Mouse (Mus musculus) Muller cell, postnatal 12 days (primary cell): Measurements from ENCODE around the gene Rab35.

Experiments
- DNase-seq: peaks from one replicate; pipeline ENCODE4 v3.0.0-alpha.2; 2015; ENCODE audit errors: inconsistent ontology term

The Rab35 gene

DNA sequence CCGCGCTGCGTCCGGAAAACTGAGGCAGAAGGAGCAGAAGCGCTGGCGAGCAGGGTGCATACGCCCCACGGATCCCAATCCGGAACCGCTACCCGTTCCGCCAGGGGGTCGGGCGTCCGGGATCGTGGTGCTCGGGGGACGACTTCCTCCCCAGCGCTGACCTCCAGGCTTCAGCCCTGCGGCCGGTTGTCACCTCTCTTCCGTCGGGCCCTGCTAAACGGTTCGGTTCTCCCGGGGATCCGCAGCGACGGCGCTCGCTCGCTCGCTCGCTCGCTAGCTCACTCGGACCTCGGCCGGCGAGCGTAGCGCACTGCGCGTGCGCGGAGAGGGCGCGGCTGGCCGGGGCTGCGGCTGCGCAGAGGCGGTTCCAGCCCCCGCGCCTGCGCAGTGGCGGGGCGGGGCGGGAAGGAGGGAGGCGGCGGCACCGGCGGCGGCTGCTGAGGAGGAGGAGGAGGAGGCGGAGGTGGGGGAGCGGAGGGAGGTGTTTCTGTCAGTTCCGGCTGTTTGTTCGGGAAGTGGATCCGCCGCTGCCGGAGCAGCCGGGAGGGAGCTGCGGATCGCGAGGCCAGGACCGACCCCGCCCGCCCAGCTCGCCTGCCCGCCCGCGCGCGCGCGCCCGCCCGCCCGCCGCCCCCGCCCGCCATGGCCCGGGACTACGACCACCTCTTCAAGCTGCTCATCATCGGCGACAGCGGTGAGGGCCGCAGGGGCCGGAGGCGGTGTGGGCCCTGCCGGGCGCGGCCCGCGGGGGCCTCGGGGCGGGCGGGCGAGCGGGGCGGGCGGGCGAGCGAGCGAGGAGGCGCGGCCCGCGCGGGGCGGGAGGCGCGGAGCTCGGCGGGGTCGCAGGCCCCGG, at the start of gene Rab35:
Rab35 (plus strand) TSS at position 404 of the 853 bp plus-strand sequence.
- DNase-seq, result peak; percentile 96

DNA sequence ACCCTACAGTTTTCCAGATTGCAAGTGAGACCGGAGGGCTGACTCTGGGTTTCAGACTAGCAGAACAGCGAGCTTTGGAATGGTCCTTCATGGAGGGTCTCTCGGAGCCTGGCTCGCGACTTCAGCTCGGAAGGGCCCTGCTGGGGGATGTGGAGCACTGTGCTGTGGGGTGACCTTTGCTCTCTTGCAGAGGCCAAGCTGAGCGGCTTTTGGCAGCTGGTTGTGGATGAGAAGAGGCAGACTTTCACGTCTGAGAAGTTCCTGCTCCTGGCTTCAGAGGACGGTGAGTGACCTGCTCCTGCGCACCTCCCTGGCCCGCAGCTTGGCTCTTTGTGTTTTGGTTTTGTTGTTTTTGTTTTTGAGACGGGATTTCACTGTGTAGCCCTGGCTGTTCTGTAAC, 46.1 kb upstream of the Rab35 start:
- DNase-seq, result no peak

DNA sequence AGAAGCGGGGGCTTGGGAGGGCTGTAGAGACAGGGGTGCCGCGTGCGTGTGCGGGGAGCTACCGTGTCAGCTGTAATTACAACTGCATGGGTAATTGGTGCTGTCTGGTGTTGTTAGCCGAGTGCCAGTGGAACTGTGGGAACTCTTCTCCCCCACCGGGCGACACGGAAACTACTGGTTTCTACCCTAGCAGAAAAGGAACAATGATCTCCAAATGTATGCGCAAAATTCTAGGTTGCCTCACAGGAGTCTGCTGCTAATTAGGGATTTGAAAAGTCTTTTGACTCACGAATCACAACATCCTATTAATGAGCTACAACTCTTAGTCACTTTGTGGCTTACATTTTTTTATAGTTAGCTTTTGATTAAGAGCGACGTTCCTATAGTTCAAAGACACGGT, 45.5 kb upstream of the Rab35 start:
- peak; percentile 87 for DNase-seq

DNA sequence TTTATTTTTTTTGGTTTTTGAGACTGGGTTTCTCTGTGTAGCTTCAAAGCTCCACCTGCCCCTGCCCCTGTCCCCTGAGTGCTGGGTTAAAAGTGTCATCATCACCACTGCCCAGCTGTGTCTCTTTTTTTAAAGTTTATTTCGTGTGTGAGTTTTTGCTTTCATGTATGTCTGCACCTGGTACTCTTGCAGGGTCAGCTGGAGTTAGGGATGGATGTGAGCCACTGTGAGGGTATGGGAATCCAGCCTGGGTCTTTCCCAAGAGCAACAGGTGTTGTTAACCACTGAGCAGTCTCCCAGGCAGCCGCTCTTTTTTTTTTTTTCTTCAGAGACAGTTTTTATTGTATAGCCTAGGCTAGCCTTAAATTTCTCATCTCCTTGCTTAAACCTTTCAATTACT, 44.9 kb upstream of the Rab35 start:
- DNase-seq, result no peak

DNA sequence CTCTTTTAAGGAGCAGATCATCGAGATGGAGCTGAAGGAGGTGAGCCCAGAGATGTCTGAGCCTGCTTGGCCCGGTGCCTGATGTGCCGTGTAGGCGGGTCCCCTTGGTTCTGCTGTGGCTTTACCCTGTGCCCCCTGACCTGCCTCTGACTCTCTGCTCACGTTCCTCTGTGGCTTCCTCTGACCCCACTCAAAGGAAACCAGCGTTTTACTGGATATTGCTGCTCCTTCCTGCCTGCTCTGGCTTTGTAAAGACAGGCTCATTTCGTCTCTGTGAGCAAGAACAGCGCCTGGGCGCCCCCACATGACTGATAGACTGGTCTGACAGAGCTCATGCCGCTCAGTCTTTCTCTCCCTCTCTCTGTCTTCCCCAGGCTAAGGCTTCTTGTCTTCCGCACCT, 40.7 kb upstream of the Rab35 start:
- no peak for DNase-seq

DNA sequence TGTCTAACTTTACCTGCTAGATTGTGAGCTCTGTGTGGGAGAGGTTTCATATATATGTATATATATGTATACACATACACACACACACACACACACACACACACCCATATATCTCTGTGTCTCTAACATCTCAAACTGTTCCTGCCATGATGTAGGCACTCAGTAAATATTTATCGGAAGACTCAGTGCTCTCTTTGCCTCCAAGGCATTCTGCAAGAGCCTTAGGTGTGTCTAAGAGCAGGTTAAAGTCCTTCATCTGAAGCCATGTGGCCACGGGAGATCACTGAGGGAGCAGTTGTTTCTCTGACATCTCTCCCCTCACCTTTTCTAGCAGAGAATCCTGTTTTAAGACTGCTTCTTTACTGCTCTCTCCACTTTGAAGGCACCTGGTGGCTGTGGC, 40.2 kb upstream of the Rab35 start:
- no peak for DNase-seq

DNA sequence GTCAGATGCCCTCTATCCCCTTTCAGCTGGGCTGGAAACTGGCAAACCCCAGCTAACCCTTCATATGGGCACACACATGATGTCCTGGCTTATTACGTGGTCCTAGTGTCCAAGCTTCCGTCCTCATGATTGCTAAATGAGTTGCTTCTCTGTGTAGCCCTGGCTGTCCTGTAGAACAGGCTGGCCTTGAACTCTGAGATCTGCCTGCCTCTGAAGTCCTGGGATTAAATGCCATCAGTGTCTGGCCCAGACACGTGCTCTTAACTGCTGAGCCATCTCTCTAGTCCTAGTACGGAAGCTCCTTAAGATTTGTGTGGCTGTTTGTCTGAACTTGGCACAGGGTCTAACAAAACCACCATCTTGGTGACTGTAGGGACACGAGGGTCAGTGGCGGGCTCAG, 28.1 kb upstream of the Rab35 start:
- no peak for DNase-seq

DNA sequence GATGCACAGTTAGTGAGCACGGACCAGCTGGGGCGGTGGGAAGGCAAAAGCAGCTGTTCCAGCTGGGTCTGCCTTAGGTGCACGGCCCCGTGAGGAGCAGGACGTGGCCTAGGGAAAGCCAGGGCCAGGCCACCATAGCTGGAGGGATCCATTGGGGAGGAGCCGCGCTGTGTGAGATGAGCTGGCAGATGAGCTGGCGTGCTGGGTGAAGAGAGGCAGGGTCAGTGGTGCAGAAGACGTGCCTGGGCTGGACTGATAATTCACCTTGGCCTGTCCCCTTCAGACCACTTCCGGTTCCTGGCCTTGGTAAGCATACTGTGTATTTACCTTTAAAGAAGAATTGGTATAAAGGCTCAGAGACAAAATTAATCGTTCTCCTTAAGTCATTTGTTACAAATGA, 20.1 kb upstream of the Rab35 start:
- DNase-seq, result no peak

DNA sequence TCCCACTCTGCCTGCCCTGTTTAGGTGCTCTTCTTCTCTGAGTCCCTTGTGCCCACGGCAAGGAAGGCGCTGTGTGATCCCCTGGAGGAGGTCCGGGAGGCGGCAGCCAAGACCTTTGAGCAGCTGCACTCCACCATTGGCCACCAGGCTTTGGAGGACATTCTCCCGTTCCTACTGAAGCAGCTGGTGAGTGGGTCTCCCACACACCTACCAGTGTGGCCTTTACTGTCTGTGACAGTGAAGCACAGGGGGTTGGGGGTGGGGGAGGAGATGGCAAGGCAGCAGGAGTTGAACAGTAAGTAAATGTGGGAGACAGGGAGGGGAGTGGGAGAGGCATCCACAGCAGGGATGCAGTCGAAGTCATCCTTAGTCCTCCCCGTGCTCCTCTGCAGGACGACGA, 18.4 kb upstream of the Rab35 start:
- DNase-seq, result no peak

DNA sequence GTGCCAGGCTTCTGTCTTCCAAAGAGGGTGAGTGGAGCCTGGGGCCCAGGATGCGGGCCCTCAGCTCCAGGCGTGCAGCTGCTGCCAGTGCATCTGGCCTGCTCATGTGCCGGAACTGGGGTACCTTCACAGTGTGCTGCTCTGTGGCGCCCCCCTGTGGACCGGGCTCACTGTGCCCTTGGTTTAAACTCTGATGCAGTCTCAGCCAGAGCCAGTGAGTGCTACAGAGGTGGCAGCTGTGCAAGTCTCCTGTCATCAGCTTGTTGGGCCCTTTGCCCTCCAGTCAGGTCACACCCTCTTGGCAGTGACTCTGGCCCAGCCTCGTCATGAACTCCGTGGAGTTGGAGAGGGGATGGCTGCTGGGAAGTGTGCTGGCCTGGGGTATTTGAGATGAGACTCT, 16.8 kb upstream of the Rab35 start:
- DNase-seq, result peak; percentile 24

DNA sequence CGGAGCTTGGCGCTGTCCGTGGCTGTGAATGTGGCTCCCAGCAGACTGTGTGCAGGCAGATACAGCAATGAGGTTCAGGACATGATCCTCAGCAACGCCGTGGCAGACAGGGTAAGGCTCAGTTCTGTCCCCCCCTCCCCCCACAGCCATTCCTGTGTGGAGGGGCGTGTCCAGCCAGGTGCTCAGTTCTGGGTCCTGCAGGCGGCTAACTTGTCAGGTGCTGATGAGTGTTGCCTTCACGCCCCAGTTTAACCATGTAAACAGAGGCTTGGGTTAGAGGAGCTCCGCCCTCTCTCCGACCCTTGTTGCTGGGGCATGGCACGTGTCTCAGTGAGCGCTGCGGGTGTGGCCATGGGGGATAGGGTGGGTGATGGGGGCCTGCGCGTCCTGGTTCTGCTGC, 12.0 kb upstream of the Rab35 start:
- DNase-seq, result no peak

DNA sequence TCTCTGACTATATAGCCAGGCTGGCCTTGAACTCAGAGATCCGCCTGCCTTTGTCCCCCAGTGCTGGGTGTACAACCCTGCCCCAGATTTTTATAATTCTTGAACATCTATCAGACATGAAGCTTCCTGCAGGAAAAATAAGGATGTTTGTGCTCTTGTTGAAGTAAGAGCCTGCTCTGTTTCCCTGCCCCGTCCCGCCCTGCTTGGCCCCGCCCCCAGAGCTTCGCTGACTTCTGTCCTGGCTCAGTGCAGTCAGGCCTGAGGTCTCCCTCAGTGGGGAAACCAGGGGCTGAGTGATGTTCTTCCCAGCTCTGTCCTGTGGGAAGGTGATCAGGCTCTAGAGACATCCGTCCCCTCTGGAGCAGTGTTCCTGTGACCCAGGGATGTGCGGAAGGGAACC, 9.0 kb upstream of the Rab35 start:
- no peak for DNase-seq

DNA sequence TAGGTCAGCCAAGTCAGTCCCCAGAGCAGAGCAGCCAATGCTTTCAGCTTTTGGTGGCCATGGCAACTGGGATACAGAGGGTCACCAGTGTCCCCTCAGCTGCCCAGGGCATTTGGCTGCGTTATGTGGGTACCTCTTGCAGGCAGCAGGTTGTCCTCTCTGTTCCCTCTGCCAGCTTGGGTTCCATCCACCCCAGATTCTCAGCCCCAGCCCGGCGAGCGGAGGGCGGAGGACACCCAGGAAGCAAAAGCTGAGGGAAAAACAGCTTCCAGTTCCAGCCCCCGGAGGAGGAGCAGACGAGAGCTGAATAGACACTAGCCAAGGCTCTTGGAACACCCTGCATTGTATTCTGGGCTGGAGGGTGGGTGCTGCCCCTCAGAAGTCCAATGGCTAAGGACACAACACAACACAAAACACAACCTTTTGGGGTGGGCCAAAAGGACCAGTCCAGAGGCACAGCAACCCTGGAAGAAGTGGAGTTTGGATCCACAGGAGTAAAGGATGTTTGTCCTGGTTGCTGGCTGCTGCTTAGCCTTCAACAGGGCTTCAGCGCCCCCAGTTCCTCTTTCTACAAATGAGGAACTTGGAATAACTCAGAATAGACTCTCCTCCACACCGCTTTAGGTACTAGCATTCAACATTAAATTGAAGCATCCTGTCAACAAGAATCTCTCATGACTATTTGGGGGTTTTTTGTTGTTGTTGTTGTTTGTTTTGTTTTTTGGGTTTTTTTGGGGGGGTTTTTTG, 7.8 kb upstream of the Rab35 start:
- DNase-seq, result no peak

DNA sequence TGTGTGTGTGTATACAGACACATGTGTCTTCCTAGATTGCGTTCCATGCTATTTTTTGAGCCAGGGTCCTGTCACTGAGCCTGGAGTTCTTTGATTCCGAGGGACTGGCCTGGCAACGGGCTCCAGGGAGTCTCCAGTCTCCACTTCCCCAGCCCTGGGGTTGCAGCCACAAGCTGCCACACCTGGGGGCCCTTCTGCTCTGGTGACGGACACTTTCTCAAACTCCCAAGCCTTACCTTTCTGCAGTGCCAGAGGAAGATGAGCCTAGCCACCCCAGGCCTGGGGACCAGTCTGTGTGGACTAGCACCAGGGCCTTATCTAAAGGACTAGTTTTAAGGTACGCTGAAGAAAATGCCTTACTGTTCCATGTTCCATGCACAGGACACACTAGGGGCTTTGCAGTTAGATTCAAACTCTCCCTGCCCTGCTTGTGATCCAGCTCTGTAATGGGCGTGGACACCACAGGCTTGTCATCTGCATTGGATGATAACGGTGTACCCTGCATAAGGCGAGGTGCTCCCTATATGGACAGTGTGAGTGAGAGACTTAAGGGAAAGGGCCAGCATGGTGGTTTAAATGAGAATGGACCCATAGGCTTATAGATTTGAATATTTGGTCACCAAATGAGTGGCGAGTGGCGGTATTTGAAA, 5.3 kb upstream of the Rab35 start:
- DNase-seq, result no peak

DNA sequence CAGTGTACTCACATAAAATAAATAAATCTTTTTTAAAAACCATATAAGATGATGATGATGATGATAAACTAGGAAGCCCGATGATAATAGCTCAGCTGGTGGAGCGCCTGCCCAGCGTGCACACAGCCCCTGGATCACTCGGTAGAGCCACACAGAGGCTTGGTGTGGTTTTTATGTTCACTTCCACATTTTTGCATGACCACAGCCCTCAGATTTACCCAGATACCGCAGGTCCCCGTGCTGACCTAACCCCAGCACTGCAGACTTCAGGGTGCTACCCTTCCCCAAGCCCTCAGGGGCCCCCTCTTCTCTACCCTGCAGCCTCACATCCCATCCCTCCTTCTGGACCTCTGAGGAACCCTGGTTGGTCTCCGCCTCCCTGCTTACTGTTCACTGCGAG, 3.6 kb upstream of the Rab35 start:
- no peak for DNase-seq

DNA sequence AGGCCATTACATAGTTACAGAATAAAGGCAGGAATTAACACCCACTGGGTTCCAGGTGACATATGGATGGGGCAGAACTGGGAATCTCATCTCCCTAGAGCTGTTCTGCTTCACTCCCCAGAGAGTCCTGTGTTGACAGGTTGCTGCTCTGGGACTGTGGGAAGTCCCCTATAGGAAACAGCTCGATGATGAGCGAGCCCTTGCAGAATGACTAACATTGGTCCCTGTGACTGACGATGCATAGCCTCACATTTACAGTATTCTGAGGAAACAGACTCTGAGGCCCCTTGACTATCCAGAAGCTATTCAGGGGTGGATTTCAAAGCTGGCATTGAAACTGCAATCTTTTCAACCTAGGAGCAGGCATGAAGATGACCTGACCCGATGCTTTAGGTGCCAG, 2.0 kb upstream of the Rab35 start:
- DNase-seq, result no peak

DNA sequence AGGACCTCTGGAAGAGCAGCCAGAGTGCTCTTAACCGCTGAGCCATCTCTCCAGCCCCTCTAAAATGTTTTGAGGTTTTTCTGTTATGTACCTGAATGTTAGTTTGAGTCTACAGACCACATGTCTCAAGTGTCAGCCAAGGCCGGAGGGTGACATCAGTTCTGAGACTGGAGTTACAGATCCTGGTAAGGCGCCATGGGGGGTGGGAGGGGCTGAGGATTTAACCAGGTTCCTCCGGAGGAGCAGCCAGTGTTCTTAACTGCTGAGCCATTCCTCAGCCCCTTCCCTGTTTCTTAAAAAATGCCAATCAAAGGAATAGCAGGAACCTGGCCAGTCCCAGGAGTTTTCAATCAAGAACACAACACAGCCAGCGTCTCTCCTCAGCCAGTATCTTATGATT, 1.4 kb upstream of the Rab35 start:
- no peak for DNase-seq

DNA sequence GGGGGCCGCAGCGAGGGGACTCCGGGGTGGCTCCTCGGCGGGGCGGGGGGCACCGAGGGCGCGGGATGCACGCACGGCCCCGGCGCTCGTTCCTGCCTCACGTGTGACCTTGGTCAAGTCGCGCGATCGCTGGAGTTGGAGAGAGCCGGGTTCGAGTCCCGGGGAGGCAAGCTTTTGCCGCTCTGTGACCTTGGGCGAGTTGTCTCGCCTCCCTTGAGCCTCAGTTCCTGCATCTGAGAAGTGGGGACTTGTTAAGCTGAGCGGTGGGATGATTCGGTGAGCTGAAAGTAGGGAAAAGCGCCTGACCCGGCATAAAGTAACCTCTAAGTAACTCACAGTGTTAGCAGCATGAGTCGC, 628 bp downstream of the Rab35 start:
- DNase-seq, result peak; percentile 22

DNA sequence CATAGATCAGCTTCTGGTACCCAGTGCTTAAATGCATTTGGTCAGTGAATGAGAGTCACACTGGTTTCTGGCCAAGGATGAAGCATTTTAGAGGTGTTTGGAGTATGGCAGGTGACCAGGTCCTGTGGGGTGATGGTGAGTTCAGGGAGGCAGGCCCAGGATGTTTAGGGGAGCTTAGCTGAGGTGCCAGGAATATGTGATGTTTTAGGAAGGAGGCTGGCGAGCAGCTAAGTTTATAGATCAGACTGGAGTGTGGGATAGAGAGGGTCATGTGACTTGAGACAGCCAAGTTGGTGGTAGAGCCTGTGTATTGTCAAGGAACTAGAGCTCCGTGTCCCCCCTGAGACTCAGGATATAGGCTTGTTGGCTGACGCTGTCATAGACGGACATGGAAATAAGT, 1.4 kb downstream of the Rab35 start:
- DNase-seq, result peak; percentile 19

DNA sequence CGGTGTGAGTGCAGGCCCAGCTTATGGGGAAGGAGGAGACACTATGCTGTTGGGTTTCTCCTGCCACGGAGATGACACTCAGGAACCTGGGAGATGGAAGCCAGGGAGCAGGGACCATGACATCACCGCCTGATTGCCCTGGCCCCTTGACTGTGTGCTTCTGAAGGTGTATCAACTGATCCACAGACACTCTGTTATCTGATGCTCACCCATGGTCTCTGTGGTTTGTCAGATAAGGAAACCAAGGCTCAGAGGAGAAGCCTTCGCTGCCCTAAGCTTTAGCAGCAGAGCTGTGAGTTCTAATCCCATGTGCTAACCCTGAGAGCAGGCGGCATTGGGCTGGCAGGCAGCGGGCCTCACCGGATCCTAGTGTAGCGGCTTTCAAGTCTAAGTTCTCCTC, 2.3 kb downstream of the Rab35 start:
- DNase-seq, result no peak

DNA sequence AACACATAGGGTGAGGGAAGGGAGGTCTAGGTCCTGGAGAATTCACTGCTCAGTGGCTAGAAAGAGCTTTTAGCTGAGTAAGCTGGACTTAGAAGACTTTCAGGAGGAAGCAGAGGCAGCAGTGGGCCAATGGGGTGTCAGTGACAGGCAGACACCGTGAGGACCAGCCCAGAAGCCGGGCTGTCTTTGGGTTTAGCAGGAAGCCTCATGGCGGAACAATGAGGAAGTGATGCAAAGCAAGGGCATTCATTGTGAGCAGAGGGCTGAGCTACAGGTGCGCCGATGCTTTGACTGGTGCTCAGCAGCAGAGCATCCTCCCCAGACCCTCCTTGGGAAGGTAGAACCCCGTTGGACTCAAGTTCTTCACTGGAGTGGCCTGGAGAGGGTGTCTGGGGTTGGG, 3.8 kb downstream of the Rab35 start:
- DNase-seq, result no peak

DNA sequence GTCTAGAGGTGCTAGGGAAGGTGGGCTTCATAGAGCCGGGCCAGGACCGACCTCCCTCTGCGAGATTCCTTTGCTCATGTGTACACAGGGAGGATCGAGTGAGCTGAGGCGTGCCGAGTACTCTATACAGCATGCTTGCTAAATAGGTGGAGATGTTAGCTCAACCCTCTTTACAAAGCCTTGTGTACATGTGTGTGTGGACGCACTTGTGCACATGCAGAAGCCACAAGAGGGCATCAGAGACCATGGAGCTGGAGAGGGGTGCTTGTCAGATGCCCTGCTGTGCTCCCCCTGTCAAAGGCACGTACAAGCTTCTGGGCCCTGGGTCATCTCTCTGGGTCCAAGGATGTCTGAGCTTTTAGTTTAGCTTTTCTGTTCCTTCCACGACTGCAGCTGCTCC, 12.5 kb downstream of the Rab35 start:
- DNase-seq, result no peak

DNA sequence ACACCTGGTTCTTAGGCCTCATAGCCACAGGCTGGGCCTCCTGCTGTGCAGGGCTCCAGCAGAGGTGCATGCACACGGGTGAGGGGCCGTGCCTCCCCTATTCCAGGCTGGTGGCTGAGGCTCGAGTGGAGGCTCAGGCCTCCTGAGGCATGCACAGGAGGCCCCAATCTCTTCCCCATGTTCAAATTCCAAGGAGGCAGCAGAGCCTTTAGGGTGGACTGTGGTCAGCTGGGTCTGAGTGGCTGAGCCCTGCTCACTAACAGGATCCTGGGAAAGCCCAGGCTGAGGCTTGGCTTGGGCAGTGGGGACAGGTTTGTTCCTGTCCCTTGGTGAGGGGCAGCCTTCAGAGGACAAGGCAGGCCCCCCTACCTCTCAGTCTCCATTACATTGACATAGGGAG, 17.2 kb downstream of the Rab35 start:
- DNase-seq, result no peak
